Mouse (Mus musculus) NIH3T3 (cell line): ENCODE results near the gene Olfr1095.

Experiments used
- DNase-seq: peaks from one replicate; pipeline ENCODE4 v3.0.0-alpha.2; 2012; ENCODE audit warnings: low read depth

Olfr1095 gene

GRCm38 (mm10) chr2:86851596-86851995 lies at the start of gene Olfr1095:
Gene Olfr1095, minus strand, starts transcription at chr2:86851696.
- no peak for DNase-seq

- DNase-seq = no peak
Observed at GRCm38 (mm10) chr2:86892116-86892515, 40.6 kb upstream of the Olfr1095 start, which contains the start of gene Olfr1097. Gene Olfr1097, minus strand, starts transcription at chr2:86892216.

- DNase-seq = no peak
Observed at GRCm38 (mm10) chr2:86874702-86875101, 23.2 kb upstream of the Olfr1095 start, which contains the start of gene Gm13723. Gene Gm13723, minus strand, starts transcription at chr2:86874802.

GRCm38 (mm10) chr2:86824363-86824762 lies 27.1 kb downstream of the Olfr1095 start, which contains the start of gene Olfr1094:
Gene Olfr1094, plus strand, starts transcription at chr2:86824663.
- DNase-seq = no peak

GRCm38 (mm10) chr2:86809918-86810317 lies 41.6 kb downstream of the Olfr1095 start, which contains the start of gene Olfr141:
Gene Olfr141, minus strand, starts transcription at chr2:86810018.
- no peak for DNase-seq
